Mouse (Mus musculus) myocyte (in vitro differentiated cells): Measurements from ENCODE around the gene Gne.

ENCODE experiments used
- CEBPB ChIP-seq: IDR thresholded peaks from 2 replicates; pipeline ENCODE4 v1.6.1; 2011; ENCODE audit warnings: mild to moderate bottlenecking, moderate library complexity; ENCODE audit not compliant: poor library complexity, insufficient read depth, severe bottlenecking
- MAX ChIP-seq: IDR thresholded peaks from one replicate; pipeline ENCODE4 v1.6.1; 2011; ENCODE audit warnings: low read depth, mild to moderate bottlenecking, control low read depth
- MYOG ChIP-seq, 3 experiments: IDR thresholded peaks; one replicate each; pipeline ENCODE4 v1.6.1; 2011; ENCODE audit warnings: control low read depth in 2 of 3, low read depth in 2 of 3, mild to moderate bottlenecking in 2 of 3; ENCODE audit not compliant: insufficient read length in 2 of 3, control insufficient read depth in 1 of 3, insufficient read depth in 1 of 3
- POLR2A ChIP-seq: IDR thresholded peaks from one replicate; pipeline ENCODE4 v1.6.1; 2011; ENCODE audit warnings: low read depth, mild to moderate bottlenecking, control low read depth, moderate library complexity; ENCODE audit not compliant: insufficient read length
- SRF ChIP-seq: IDR thresholded peaks from one replicate; pipeline ENCODE4 v1.6.1; 2011; ENCODE audit warnings: low read depth; ENCODE audit not compliant: control insufficient read depth, insufficient read length

DNA sequence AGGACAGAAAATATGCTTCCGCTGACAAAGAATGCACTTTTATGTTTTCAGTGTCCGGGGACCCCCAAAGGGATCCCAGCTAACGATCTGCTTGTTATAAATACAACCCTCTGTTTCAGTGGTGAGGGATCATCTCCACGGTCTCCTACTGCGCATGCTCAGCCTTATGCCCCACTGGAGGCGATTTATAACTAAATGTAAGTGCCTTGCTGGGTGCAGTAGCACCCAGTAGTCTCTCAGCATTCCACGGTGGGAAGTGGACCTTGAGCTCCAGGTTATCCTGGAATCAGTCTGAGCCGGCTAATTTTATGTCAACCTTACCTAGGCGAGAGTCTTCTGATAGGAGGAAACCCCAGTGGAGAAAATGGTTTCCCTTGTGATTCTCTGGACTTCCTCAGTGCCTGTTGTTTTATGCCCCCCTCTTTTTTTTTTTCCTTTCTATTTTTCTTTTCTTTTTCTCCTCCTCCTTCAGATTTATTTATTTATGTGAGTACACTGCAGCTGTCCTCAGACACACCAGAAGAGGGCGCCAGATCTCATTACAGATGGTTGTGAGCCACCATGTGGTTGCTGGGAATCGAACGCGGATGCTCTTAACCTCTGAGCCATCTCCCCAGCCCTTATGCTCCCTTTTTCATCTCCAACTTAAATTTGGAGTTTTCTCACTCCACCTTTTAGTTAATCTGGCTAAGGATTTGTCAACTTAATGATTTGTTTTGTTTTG lies 787 bp upstream of the Gne start:
- TF ChIP-seq MAX: no peak
- TF ChIP-seq POLR2A: no peak
- TF ChIP-seq MYOG (IDR thresholded peaks at IDR 0.05; ENCODE audit: control insufficient read depth in 1 of 3, insufficient read depth in 1 of 3, insufficient read length in 2 of 3, low read depth in 2 of 3): no peak
- no peak for TF ChIP-seq CEBPB
- TF ChIP-seq SRF: no peak
